Mouse (Mus musculus): ENCODE measurements around the gene Prkaca.

Prkaca gene

GRCm38 (mm10) chr8:84042066-84042947, 69.5 kb downstream of the Prkaca start, which contains the start of gene Il27ra:
Il27ra (minus strand) TSS chr8:84042589.
- peak; percentile 49 to 64 for DNase-seq

GRCm38 (mm10) chr8:84042948-84043342, 70.2 kb downstream of the Prkaca start:
- no peak for DNase-seq

- DNase-seq: no peak
Observed at GRCm38 (mm10) chr8:84044103-84044502, 71.3 kb downstream of the Prkaca start.

- no peak for DNase-seq
Observed at GRCm38 (mm10) chr8:84044900-84045299, 72.1 kb downstream of the Prkaca start, which contains the start of gene Rln3. Rln3 (minus strand) TSS chr8:84045000.
